Mouse (Mus musculus) C2C12 (cell line): ENCODE data around the gene Rbms3.

Source experiments
- CEBPB ChIP-seq: IDR thresholded peaks from one replicate; pipeline ENCODE4 v1.6.1; 2011; ENCODE audit warnings: low read depth, mild to moderate bottlenecking, control low read depth, moderate library complexity
- CTCF ChIP-seq: IDR thresholded peaks from one replicate; pipeline ENCODE4 v1.5.1; 2011; ENCODE audit not compliant: control insufficient read depth, insufficient read depth, insufficient read length
- MAX ChIP-seq: IDR thresholded peaks from one replicate; pipeline ENCODE4 v1.6.1; 2011; ENCODE audit warnings: mild to moderate bottlenecking, control low read depth
- MYOD1 ChIP-seq: IDR thresholded peaks from one replicate; pipeline ENCODE4 v1.6.1; 2011; ENCODE audit warnings: low read depth; ENCODE audit not compliant: control insufficient read depth, insufficient read length
- MYOG ChIP-seq: IDR thresholded peaks from one replicate; pipeline ENCODE4 v1.6.1; 2011; ENCODE audit not compliant: control insufficient read depth, insufficient read length; ENCODE audit errors: extremely low read depth
- USF1 ChIP-seq: IDR thresholded peaks from one replicate; pipeline ENCODE4 v1.6.1; 2011; ENCODE audit warnings: low read depth, mild to moderate bottlenecking, control low read depth, moderate library complexity

- TF ChIP-seq CTCF (no peak), USF1 (no peak), MYOD1 (no peak), CEBPB (no peak), MAX (no peak), MYOG (no peak)
Observed at GRCm38 (mm10) chr9:116762395-116763025, 867.2 kb downstream of the Rbms3 start.
